Mouse (Mus musculus) intestine, postnatal 0 days (tissue): ENCODE results near the gene Fbxw7. TPM values are rescaled to one million over a fixed set of nuclear protein-coding genes. Genes with fewer than 3 reads are reported as not detected.

ENCODE experiments used
- ATAC-seq: fragments of 200-750 bp; cut with Nextera tagmentation; 2 replicates; pipeline ENCODE4 v1.8.0; 2017; ENCODE audit warnings: mild to moderate bottlenecking, moderate TSS enrichment, moderate library complexity
- H3K27ac ChIP-seq: fragments of 300-500 bp; sonication (generic); 2 replicates; pipeline ENCODE4 v1.5.1; 2014; ENCODE audit warnings: mild to moderate bottlenecking, low read depth, low read length, moderate library complexity
- H3K27me3 ChIP-seq: fragments of 300-500 bp; sonication (generic); replicated peaks from 2 replicates; pipeline ENCODE4 v1.6.1; 2014; ENCODE audit warnings: low read length, mixed read lengths; ENCODE audit not compliant: control insufficient read depth, insufficient read depth
- H3K36me3 ChIP-seq: fragments of 300-500 bp; sonication (generic); 2 replicates; pipeline ENCODE4 v1.6.1; 2014; ENCODE audit warnings: mild to moderate bottlenecking, moderate library complexity; ENCODE audit not compliant: control insufficient read depth, insufficient read depth
- H3K4me1 ChIP-seq: fragments of 300-500 bp; sonication (generic); replicated peaks from 2 replicates; pipeline ENCODE4 v1.6.1; 2014; ENCODE audit warnings: antibody characterized with exemption, low read length, mixed read lengths; ENCODE audit not compliant: control insufficient read depth, insufficient read depth
- H3K4me2 ChIP-seq: fragments of 300-500 bp; sonication (generic); replicated peaks from 2 replicates; pipeline ENCODE4 v1.6.1; 2014; ENCODE audit warnings: low read depth, mild to moderate bottlenecking, moderate library complexity
- H3K4me3 ChIP-seq: fragments of 300-500 bp; sonication (generic); 2 replicates; pipeline ENCODE4 v1.5.1; 2014; ENCODE audit warnings: low read depth, low read length
- H3K9ac ChIP-seq: fragments of 300-500 bp; sonication (generic); 2 replicates; pipeline ENCODE4 v1.6.1; 2014; ENCODE audit warnings: mild to moderate bottlenecking, low read depth, low read length
- H3K9me3 ChIP-seq: fragments of 300-500 bp; sonication (generic); 2 replicates; pipeline ENCODE4 v1.6.1; 2016; ENCODE audit warnings: mixed run types; ENCODE audit not compliant: control insufficient read depth
- CTCF ChIP-seq: sonication (generic); IDR thresholded peaks from 2 replicates; pipeline ENCODE4 v1.5.1; 2016; ENCODE audit warnings: low read depth, mild to moderate bottlenecking, control low read depth, antibody characterized with exemption, moderate library complexity
- WGBS: fragments of 180-500 bp; shearing (Covaris S2); extraction: QIAGEN DNeasy Blood & Tissue Kit; methylation state at CpG from one replicate; pipeline ENCODE4 v1.1.7; 2014; 5-methylcytosine and 5-hydroxymethylcytosine counted together
- polyA plus RNA-seq: library from polyadenylated mRNA; unstranded; fragments of >200 nt; fragmentation: Nextera tagmentation; extraction: Ambion mirVana; gene quantifications from 2 replicates; pipeline ENCODE4 v1.2.1, GENCODE M21; 2015

Fbxw7 gene
- polyA plus RNA-seq, 1 experiment from 2014 or later: 5.7 TPM

GRCm38 (mm10) chr3:85024817-85025705, 210.0 kb downstream of the Fbxw7 start:
- Histone ChIP-seq H3K9me3 (no peaks in the 10 kb centered on the region), H3K4me2 (no peak overlapping the region), H3K27ac (no peak overlapping the region), H3K4me3 (no peak overlapping the region), H3K4me1 (no peaks in the 10 kb centered on the region), H3K36me3 (no peaks in the 10 kb centered on the region), H3K27me3 (no peaks in the 10 kb centered on the region), H3K9ac (no peak overlapping the region)
- no peak for ATAC-seq
- 32% methylated on average over 6 of the region's 6 CpGs for WGBS
- no peak for TF ChIP-seq CTCF

Other genes with a start within 250 kb of the Fbxw7 start
- gene Arfip1, start 232.6 kb upstream of the Fbxw7 start, polyA plus RNA-seq: 42.6 and 46.5 TPM in 2 replicates
- gene Tigd4, start 221.7 kb upstream of the Fbxw7 start, polyA plus RNA-seq: 0.04 TPM in 1 of 2 replicates, not detected in the other
- 0.76 and 0.93 TPM in 2 replicates for gene Tmem154, start 149.1 kb upstream of the Fbxw7 start, polyA plus RNA-seq